Mouse (Mus musculus): ENCODE results near the gene Mgat5.

- TF ChIP-seq CTCF (IDR thresholded peaks at IDR 0.05; ENCODE audit: borderline replicate concordance, insufficient read depth, low read depth, low read length) = no peak
- no peak for TF ChIP-seq POLR2A (IDR thresholded peaks at IDR 0.05; ENCODE audit: borderline replicate concordance, insufficient read depth, low read length)
Observed at GRCm38 (mm10) chr1:127536448-127536847, 331.6 kb downstream of the Mgat5 start.
